Mouse (Mus musculus) forebrain, embryonic 12.5 days (tissue): ENCODE data around the gene Tnni3k. TPM values are rescaled to one million over a fixed set of nuclear protein-coding genes. Genes with fewer than 3 reads are reported as not detected.
A peak's percentile ranks its signal among the peaks of the same experiment; 100 is the strongest.

Experiments
- ATAC-seq: fragments of 200-750 bp; cut with Nextera tagmentation; 2 replicates; pipeline ENCODE4 v1.8.0; 2017; ENCODE audit warnings: moderate TSS enrichment; ENCODE audit not compliant: low FRiP score
- H3K27ac ChIP-seq: fragments of 300-500 bp; sonication (generic); 2 replicates; pipeline ENCODE4 v1.5.1; 2016; ENCODE audit warnings: mild to moderate bottlenecking
- H3K27me3 ChIP-seq: fragments of 300-500 bp; sonication (generic); 2 replicates; pipeline ENCODE4 v1.6.1; 2016; ENCODE audit warnings: mild to moderate bottlenecking
- H3K36me3 ChIP-seq: fragments of 300-500 bp; sonication (generic); replicated peaks from 2 replicates; pipeline ENCODE4 v1.6.1; 2016; ENCODE audit warnings: mild to moderate bottlenecking
- H3K4me1 ChIP-seq: fragments of 300-500 bp; sonication (generic); 2 replicates; pipeline ENCODE4 v1.6.1; 2016
- H3K4me2 ChIP-seq: fragments of 300-500 bp; sonication (generic); 2 replicates; pipeline ENCODE4 v1.6.1; 2016; ENCODE audit warnings: mild to moderate bottlenecking, moderate library complexity
- H3K4me3 ChIP-seq: fragments of 300-500 bp; sonication (generic); replicated peaks from 2 replicates; pipeline ENCODE4 v1.5.1; 2016; ENCODE audit warnings: mild to moderate bottlenecking
- H3K9ac ChIP-seq: fragments of 300-500 bp; sonication (generic); 2 replicates; pipeline ENCODE4 v1.6.1; 2016; ENCODE audit warnings: mild to moderate bottlenecking
- H3K9me3 ChIP-seq: fragments of 300-500 bp; sonication (generic); 2 replicates; pipeline ENCODE4 v1.6.1; 2016
- WGBS: fragments of 180-500 bp; shearing (Covaris S2); methylation state at CpG from one replicate; pipeline ENCODE4 v1.1.7; 2016; 5-methylcytosine and 5-hydroxymethylcytosine counted together
- polyA plus RNA-seq: library from polyadenylated mRNA; unstranded; fragments of >200 nt; fragmentation: Nextera tagmentation; extraction: Ambion mirVana; gene quantifications from 2 replicates; pipeline ENCODE4 v1.2.1, GENCODE M21; 2016

Tnni3k gene
- polyA plus RNA-seq: 0.10 TPM in 1 of 2 replicates, not detected in the other

- 81% methylated on average over 6 of the region's 6 CpGs for WGBS
- Histone ChIP-seq H3K9me3 (no peaks in the 10 kb centered on the region), H3K27me3 (no peaks in the 10 kb centered on the region), H3K4me2 (no peak within 1 kb of the TSS), H3K36me3 (no peaks in the 10 kb centered on the region), H3K4me3 (no peak within 1 kb of the TSS), H3K4me1 (no peaks in the 10 kb centered on the region), H3K9ac (no peak within 1 kb of the TSS), H3K27ac (no peak within 1 kb of the TSS)
- no peak for ATAC-seq
These were observed at the start of gene Tnni3k for GRCm38 (mm10) chr3:155055231-155055916. Gene Tnni3k, minus strand, starts transcription at chr3:155055407.

GRCm38 (mm10) chr3:155099266-155099665, 44.1 kb upstream of the Tnni3k start:
- H3K27me3 ChIP-seq: no peaks in the 10 kb centered on the region
- no peak for ATAC-seq
- H3K4me3 ChIP-seq: no peak overlapping the region
- H3K9ac ChIP-seq: no peak overlapping the region
- no peak overlapping the region for H3K4me2 ChIP-seq
- H3K36me3 ChIP-seq: no peaks in the 10 kb centered on the region
- H3K27ac ChIP-seq: no peak overlapping the region
- 96% methylated on average over 1 of the region's 1 CpGs for WGBS
- no peaks in the 10 kb centered on the region for H3K4me1 ChIP-seq
- no peaks in the 10 kb centered on the region for H3K9me3 ChIP-seq

- Histone ChIP-seq H3K27me3 (no peaks in the 10 kb centered on the region), H3K9me3 (no peaks in the 10 kb centered on the region), H3K27ac (peak within 1 kb of the TSS; percentile 83), H3K4me3 (peak within 1 kb of the TSS; percentile 57), H3K36me3 (no peaks in the 10 kb centered on the region), H3K4me2 (peak within 1 kb of the TSS; percentile 56), H3K9ac (peak within 1 kb of the TSS; percentile 69), H3K4me1 (no peaks in the 10 kb centered on the region)
- under 1% methylated on average over 46 of the region's 47 CpGs for WGBS
- ATAC-seq: peak; percentile 99
These were observed 38.1 kb upstream of the Tnni3k start, which contains the start of the genes Fpgt and Lrriq3 for GRCm38 (mm10) chr3:155093116-155093956. Gene Fpgt, minus strand, starts transcription at chr3:155093403. Gene Lrriq3, plus strand, starts transcription at chr3:155093434.

- Histone ChIP-seq H3K9ac (no peak overlapping the region), H3K4me1 (no peaks in the 10 kb centered on the region), H3K4me3 (peak overlapping the region; percentile 57), H3K4me2 (peak overlapping the region; percentile 56), H3K27me3 (no peaks in the 10 kb centered on the region), H3K27ac (no peak overlapping the region), H3K9me3 (no peaks in the 10 kb centered on the region), H3K36me3 (peaks cover 8% of the 10 kb centered on the region)
- no peak for ATAC-seq
- 91% methylated on average over 6 of the region's 6 CpGs for WGBS
These were observed 36.9 kb upstream of the Tnni3k start for GRCm38 (mm10) chr3:155092081-155092480.

- Histone ChIP-seq H3K9ac (no peak overlapping the region), H3K36me3 (no peaks in the 10 kb centered on the region), H3K4me3 (no peak overlapping the region), H3K4me2 (no peak overlapping the region), H3K27me3 (no peaks in the 10 kb centered on the region), H3K4me1 (no peaks in the 10 kb centered on the region), H3K27ac (no peak overlapping the region), H3K9me3 (no peaks in the 10 kb centered on the region)
- WGBS: 90% methylated on average over 4 of the region's 4 CpGs
- no peak for ATAC-seq
These were observed 22.7 kb upstream of the Tnni3k start for GRCm38 (mm10) chr3:155077908-155078307.

GRCm38 (mm10) chr3:155059449-155059822, 4.2 kb upstream of the Tnni3k start:
- ATAC-seq: no peak
- Histone ChIP-seq H3K27me3 (no peaks in the 10 kb centered on the region), H3K36me3 (no peaks in the 10 kb centered on the region)

GRCm38 (mm10) chr3:155058800-155059448, 3.7 kb upstream of the Tnni3k start:
- Histone ChIP-seq H3K36me3 (no peaks in the 10 kb centered on the region), H3K9me3 (no peaks in the 10 kb centered on the region), H3K4me2 (no peak overlapping the region), H3K4me1 (no peaks in the 10 kb centered on the region), H3K9ac (no peak overlapping the region), H3K27me3 (no peaks in the 10 kb centered on the region), H3K4me3 (no peak overlapping the region), H3K27ac (no peak overlapping the region)
- ATAC-seq: no peak
- 81% methylated on average over 6 of the region's 6 CpGs for WGBS

More at GRCm38 (mm10) chr3:155059449-155059822, 4.2 kb upstream of the Tnni3k start:
- H3K9me3 ChIP-seq: no peaks in the 10 kb centered on the region
- no peak overlapping the region for H3K9ac ChIP-seq
- H3K4me1 ChIP-seq: no peaks in the 10 kb centered on the region
- H3K4me2 ChIP-seq: no peak overlapping the region
- no peak overlapping the region for H3K4me3 ChIP-seq
- H3K27ac ChIP-seq: no peak overlapping the region

- H3K4me3 ChIP-seq: no peak overlapping the region
- ATAC-seq: no peak
- no peaks in the 10 kb centered on the region for H3K27me3 ChIP-seq
- no peak overlapping the region for H3K9ac ChIP-seq
- H3K9me3 ChIP-seq: no peaks in the 10 kb centered on the region
- no peak overlapping the region for H3K27ac ChIP-seq
- no peaks in the 10 kb centered on the region for H3K4me1 ChIP-seq
- H3K36me3 ChIP-seq: no peaks in the 10 kb centered on the region
- H3K4me2 ChIP-seq: no peak overlapping the region
These were observed 2.4 kb upstream of the Tnni3k start for GRCm38 (mm10) chr3:155057566-155057965.

GRCm38 (mm10) chr3:155056606-155057005, 1.4 kb upstream of the Tnni3k start:
- Histone ChIP-seq H3K4me3 (no peak overlapping the region), H3K27me3 (no peaks in the 10 kb centered on the region), H3K36me3 (no peaks in the 10 kb centered on the region), H3K9ac (no peak overlapping the region), H3K27ac (no peak overlapping the region), H3K9me3 (no peaks in the 10 kb centered on the region), H3K4me1 (no peaks in the 10 kb centered on the region), H3K4me2 (no peak overlapping the region)
- ATAC-seq: no peak

GRCm38 (mm10) chr3:155053189-155053588, 2.0 kb downstream of the Tnni3k start:
- no peak for ATAC-seq
- 61% methylated on average over 1 of the region's 1 CpGs for WGBS
- H3K4me2 ChIP-seq: no peak overlapping the region

GRCm38 (mm10) chr3:155052021-155052420, 3.2 kb downstream of the Tnni3k start:
- H3K27me3 ChIP-seq: no peaks in the 10 kb centered on the region
- no peak for ATAC-seq
- no peak overlapping the region for H3K27ac ChIP-seq
- H3K4me3 ChIP-seq: no peak overlapping the region
- H3K9me3 ChIP-seq: no peaks in the 10 kb centered on the region
- H3K4me1 ChIP-seq: no peaks in the 10 kb centered on the region
- H3K9ac ChIP-seq: no peak overlapping the region
- no peaks in the 10 kb centered on the region for H3K36me3 ChIP-seq
- H3K4me2 ChIP-seq: no peak overlapping the region

More at GRCm38 (mm10) chr3:155053189-155053588, 2.0 kb downstream of the Tnni3k start:
- H3K27ac ChIP-seq: no peak overlapping the region
- no peak overlapping the region for H3K4me3 ChIP-seq
- H3K4me1 ChIP-seq: no peaks in the 10 kb centered on the region
- no peak overlapping the region for H3K9ac ChIP-seq
- no peaks in the 10 kb centered on the region for H3K36me3 ChIP-seq
- H3K9me3 ChIP-seq: no peaks in the 10 kb centered on the region
- no peaks in the 10 kb centered on the region for H3K27me3 ChIP-seq
